Mouse (Mus musculus) small intestine, adult 2 months (tissue): Measurements from ENCODE around the gene Olfr981.

ENCODE experiments used
- CTCF ChIP-seq: fragments of 200-500 bp; IDR thresholded peaks from 2 replicates; pipeline ENCODE4 v1.5.1; 2012; ENCODE audit warnings: low read depth, mild to moderate bottlenecking, control low read depth, inconsistent platforms, low read length, moderate library complexity, mixed read lengths; ENCODE audit not compliant: insufficient replicate concordance, insufficient read length; ENCODE audit errors: extremely low read depth
- POLR2A ChIP-seq: fragments of 200-500 bp; IDR thresholded peaks from 2 replicates; pipeline ENCODE4 v1.6.1; 2012; ENCODE audit warnings: low read depth, mild to moderate bottlenecking, control low read depth, inconsistent platforms, low read length, moderate library complexity

GRCm38 (mm10) chr9:40021164-40021563 lies at the start of gene Olfr981:
- TF ChIP-seq POLR2A = no peak
- TF ChIP-seq CTCF = no peak
